Mouse (Mus musculus): ENCODE data around the gene Tmem106b.

DNA sequence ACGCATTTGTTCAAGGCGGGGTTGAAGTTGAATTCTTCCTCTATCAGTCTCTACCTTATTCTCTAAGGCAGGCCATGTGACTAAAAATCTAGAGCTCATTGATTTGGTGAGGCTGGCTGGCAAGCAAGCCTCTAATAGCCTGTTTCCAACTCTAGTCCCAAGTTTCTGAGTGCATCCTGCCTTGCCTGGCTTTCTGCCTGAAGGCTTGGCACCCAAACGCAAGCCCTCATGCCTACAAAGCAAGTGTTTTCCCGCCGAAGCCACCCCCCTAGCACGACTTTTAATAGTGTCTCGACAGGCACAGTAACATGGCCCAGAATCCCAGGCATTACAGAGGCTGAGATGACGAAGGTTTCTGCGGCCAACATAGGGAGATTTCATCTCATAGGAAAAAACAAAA lies 13.3 kb downstream of the Tmem106b start:
- TF ChIP-seq CTCF (IDR thresholded peaks at IDR 0.05; ENCODE audit: low read depth) (no peak), EP300 (IDR thresholded peaks at IDR 0.05; ENCODE audit: low read depth) (no peak)
